Mouse (Mus musculus) embryonic facial prominence, embryonic 11.5 days (tissue): ENCODE data around the gene Acadm. TPM values are rescaled to one million over a fixed set of nuclear protein-coding genes. Genes with fewer than 3 reads are reported as not detected.

Experiments
- ATAC-seq: fragments of 200-750 bp; cut with Nextera tagmentation; replicated peaks from 2 replicates; pipeline ENCODE4 v1.8.0; 2017; ENCODE audit warnings: low read depth; ENCODE audit not compliant: insufficient number of reproducible peaks, low FRiP score, low TSS enrichment
- DNase-seq: peaks from one replicate; pipeline ENCODE4 v3.0.0-alpha.2; 2015; ENCODE audit warnings: low spot score
- H3K27ac ChIP-seq: fragments of 300-500 bp; sonication (generic); replicated peaks from 2 replicates; pipeline ENCODE4 v1.5.1; 2014; ENCODE audit warnings: mild to moderate bottlenecking, low read depth, low read length, control low read depth
- H3K27me3 ChIP-seq: fragments of 300-500 bp; sonication (generic); 2 replicates; pipeline ENCODE4 v1.6.1; 2014; ENCODE audit warnings: mild to moderate bottlenecking, low read length, moderate library complexity, mixed read lengths; ENCODE audit not compliant: control insufficient read depth, insufficient read depth
- H3K36me3 ChIP-seq: fragments of 300-500 bp; sonication (generic); replicated peaks from 2 replicates; pipeline ENCODE4 v1.6.1; 2014; ENCODE audit warnings: low read depth, mild to moderate bottlenecking, low read length, moderate library complexity, mixed read lengths; ENCODE audit not compliant: control insufficient read depth, insufficient read depth
- H3K4me1 ChIP-seq: fragments of 300-500 bp; sonication (generic); 2 replicates; pipeline ENCODE4 v1.6.1; 2014; ENCODE audit warnings: low read length, mixed read lengths; ENCODE audit not compliant: control insufficient read depth, insufficient read depth
- H3K4me2 ChIP-seq: fragments of 300-500 bp; sonication (generic); 2 replicates; pipeline ENCODE4 v1.6.1; 2014; ENCODE audit warnings: low read depth, mild to moderate bottlenecking, control low read depth, low read length, moderate library complexity
- H3K4me3 ChIP-seq: fragments of 300-500 bp; sonication (generic); 2 replicates; pipeline ENCODE4 v1.5.1; 2014; ENCODE audit warnings: low read depth, low read length, control low read depth
- H3K9ac ChIP-seq: fragments of 300-500 bp; sonication (generic); replicated peaks from 2 replicates; pipeline ENCODE4 v1.6.1; 2014; ENCODE audit warnings: mild to moderate bottlenecking, control low read depth, low read length
- H3K9me3 ChIP-seq: fragments of 300-500 bp; sonication (generic); replicated peaks from 2 replicates; pipeline ENCODE4 v1.6.1; 2016; ENCODE audit warnings: mild to moderate bottlenecking, low read length, inconsistent platforms, mixed read lengths; ENCODE audit not compliant: control insufficient read depth
- WGBS: fragments of 180-500 bp; shearing (Covaris S2); extraction: QIAGEN DNeasy Blood & Tissue Kit; methylation state at CpG from one replicate; pipeline ENCODE4 v1.1.7; 2014; 5-methylcytosine and 5-hydroxymethylcytosine counted together
- polyA plus RNA-seq: library from polyadenylated mRNA; unstranded; fragments of >200 nt; fragmentation: Nextera tagmentation; extraction: Ambion mirVana; gene quantifications from 2 replicates; pipeline ENCODE4 v1.2.1, GENCODE M21; 2014

The Acadm gene
- polyA plus RNA-seq, 1 experiment from 2014 or later, result 55.3 TPM

DNA sequence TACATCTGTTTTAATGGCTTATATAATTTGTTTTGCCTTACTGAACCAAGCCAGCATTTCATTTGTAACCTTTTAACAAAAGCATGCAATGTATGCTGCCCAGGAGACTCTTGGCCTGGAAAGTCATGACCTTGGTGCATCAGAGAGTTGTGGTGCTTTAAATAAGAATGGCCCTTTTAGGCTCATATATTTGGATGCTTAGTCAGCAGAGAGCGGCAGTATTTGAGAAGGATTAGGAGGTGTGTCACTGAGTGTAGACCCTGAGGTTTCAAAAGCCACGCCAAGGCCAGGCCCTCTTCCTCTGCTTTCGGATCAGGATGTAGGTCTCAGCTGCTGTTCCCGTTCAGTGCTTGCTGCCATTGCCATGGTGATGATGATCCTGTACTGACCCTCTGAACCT is 25.0 kb upstream of the Acadm start:
- Histone ChIP-seq H3K9ac (no peak overlapping the region), H3K36me3 (no peaks in the 10 kb centered on the region), H3K27ac (no peak overlapping the region), H3K4me3 (no peak overlapping the region), H3K4me1 (no peaks in the 10 kb centered on the region), H3K9me3 (no peaks in the 10 kb centered on the region), H3K4me2 (no peak overlapping the region), H3K27me3 (peaks cover 12% of the 10 kb centered on the region)
- DNase-seq (no peak), ATAC-seq (no peak)
- 88% methylated on average over 4 of the region's 4 CpGs for WGBS

DNA sequence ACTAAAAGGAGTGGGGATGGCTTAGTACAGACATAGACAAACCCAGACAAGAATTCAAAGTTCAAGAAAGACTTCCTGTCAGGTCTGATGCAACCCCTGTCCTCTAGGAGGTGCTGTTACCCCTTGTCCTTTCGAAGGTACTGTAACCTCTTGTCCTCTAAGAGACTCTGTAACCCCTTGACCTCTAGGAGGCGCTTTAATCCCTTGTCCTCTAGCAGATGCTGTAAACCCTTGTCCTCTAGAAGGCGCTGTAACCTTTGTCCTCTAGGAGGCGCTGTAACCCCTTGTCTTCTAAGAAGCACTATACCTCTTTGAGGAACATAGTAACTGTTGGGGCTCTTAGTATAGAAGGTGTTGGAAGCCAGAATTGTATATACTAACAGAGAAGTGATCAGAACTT is 24.1 kb upstream of the Acadm start:
- Histone ChIP-seq H3K9ac (no peak overlapping the region), H3K9me3 (no peaks in the 10 kb centered on the region), H3K27ac (no peak overlapping the region), H3K4me3 (no peak overlapping the region), H3K4me1 (no peaks in the 10 kb centered on the region), H3K27me3 (peaks cover 9% of the 10 kb centered on the region), H3K36me3 (no peaks in the 10 kb centered on the region), H3K4me2 (no peak overlapping the region)
- peak; percentile 75 for DNase-seq
- 40% methylated on average over 4 of the region's 4 CpGs for WGBS
- ATAC-seq, result no peak

DNA sequence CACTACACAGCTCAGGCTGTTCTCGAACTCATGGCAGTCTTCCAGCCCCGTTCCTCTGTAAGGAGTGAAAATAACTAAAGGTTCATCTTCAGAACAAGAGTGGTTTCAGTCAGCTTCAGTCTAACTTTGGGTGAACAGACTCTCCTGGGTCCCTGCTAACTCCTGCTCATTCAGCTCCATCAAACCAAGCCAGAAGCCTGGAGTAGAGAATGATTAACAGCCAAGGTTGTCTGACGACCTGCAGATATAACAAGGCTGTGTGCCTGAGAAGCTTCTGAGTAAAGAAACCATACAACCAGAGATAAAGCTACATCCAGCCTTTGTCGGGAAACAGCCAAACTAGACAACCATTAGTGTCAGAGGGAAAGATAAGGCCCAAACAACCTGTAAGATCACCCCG is 23.0 kb upstream of the Acadm start:
- no peaks in the 10 kb centered on the region for H3K9me3 ChIP-seq
- 82% methylated on average over 5 of the region's 5 CpGs for WGBS
- no peak overlapping the region for H3K27ac ChIP-seq
- no peaks in the 10 kb centered on the region for H3K36me3 ChIP-seq
- ATAC-seq, result no peak
- H3K9ac ChIP-seq, result no peak overlapping the region
- 0 out of 2 replicates have a peak, but pooled peaks cover under 1% of the 10 kb centered on the region for H3K27me3 ChIP-seq
- no peak overlapping the region for H3K4me3 ChIP-seq
- H3K4me1 ChIP-seq, result no peaks in the 10 kb centered on the region
- no peak for DNase-seq
- H3K4me2 ChIP-seq, result no peak overlapping the region

DNA sequence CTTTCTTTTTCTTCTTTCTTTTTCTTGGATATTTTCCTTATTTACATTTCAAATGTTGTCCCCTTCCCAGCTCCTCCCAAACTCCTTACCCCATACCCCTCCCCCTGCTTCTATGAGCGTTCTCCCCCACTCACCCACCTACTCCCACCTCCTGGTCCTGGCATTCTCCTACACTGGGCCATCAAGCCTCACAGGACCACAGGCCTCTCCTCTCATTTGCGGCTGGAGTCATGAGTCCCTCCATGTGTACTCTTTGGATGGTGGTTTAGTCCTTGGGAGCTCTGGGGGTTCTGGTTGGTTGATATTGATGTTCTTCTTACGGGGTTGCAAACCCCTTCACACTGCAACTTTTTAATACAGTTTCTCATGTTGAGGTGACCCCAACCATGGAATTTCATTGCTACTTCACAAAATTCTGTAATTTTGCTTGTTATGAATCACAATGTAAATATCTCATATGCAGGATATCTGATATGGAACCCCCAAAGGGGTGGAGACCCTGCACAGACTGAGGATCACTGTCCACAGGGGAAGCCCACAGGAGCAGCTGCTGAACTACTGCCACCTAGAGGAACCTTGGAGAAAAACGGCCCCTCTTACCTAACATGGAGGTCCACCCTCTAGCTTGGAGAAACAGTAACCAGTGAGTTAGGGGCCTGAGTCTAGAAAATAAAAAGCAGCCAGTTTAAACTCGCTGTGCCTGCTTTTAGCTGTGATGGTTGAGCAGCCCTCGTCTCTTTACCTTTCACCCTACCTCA is 17.4 kb upstream of the Acadm start:
- Histone ChIP-seq H3K4me2 (no peak overlapping the region), H3K4me1 (no peaks in the 10 kb centered on the region), H3K36me3 (no peaks in the 10 kb centered on the region), H3K9ac (no peak overlapping the region), H3K4me3 (no peak overlapping the region), H3K9me3 (no peaks in the 10 kb centered on the region), H3K27me3 (no peaks in the 10 kb centered on the region), H3K27ac (no peak overlapping the region)
- ATAC-seq, result no peak
- DNase-seq, result peak; percentile 64
- WGBS, result 71% methylated on average over 6 of the region's 6 CpGs

DNA sequence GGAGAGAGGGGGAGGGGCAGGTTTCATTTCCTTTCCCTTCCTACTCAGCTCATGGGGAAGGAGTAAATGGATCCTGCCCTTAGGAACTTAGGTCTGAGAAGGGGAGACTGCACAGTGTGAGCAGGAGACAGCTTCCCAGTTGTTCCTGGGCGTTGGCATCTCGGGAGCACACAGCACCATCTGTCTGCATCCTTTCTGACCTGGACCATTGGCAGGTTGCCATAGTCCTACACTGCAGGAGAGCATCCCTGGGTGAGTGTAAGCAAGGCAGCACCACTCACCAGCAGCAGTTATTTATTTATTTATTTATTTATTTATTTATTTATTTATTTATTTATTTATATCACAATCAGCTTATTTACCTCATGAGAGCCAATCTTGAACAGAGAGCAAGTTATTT is 16.5 kb upstream of the Acadm start:
- ATAC-seq, result 0 out of 2 replicates have a peak, but pooled peaks have one; percentile 37
- 77% methylated on average over 2 of the region's 2 CpGs for WGBS
- no peaks in the 10 kb centered on the region for H3K9me3 ChIP-seq
- H3K4me2 ChIP-seq, result no peak overlapping the region
- DNase-seq, result no peak
- H3K27me3 ChIP-seq, result no peaks in the 10 kb centered on the region
- no peaks in the 10 kb centered on the region for H3K36me3 ChIP-seq
- H3K4me3 ChIP-seq, result no peak overlapping the region
- H3K27ac ChIP-seq, result no peak overlapping the region
- H3K9ac ChIP-seq, result no peak overlapping the region
- no peaks in the 10 kb centered on the region for H3K4me1 ChIP-seq

DNA sequence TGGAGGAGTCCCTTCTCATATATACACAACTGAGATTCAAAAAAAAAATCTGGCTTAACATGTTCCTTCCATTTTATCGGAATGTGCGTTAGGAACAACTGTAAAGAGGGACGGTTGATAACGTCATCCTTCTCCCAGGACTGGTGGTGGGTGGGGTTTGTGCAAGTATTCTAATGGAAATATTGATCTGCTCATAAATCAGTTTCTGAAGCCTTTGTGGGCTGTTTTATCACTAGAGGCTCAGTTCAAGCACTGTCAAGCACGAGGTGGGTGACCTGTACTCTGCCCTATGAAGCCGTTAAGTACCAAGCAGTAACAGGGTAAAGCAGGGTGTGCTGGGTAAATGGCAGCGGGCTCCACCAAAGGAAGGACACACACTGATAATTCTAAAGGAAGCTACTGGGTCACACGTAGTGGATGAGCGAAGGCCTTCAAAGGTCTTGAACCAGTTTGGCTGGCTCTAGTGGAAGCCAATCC is 15.3 kb upstream of the Acadm start:
- Histone ChIP-seq H3K4me2 (no peak overlapping the region), H3K9me3 (no peaks in the 10 kb centered on the region), H3K36me3 (no peaks in the 10 kb centered on the region), H3K27me3 (no peaks in the 10 kb centered on the region), H3K4me3 (no peak overlapping the region), H3K4me1 (no peaks in the 10 kb centered on the region), H3K9ac (no peak overlapping the region), H3K27ac (no peak overlapping the region)
- WGBS, result 89% methylated on average over 9 of the region's 9 CpGs
- DNase-seq (no peak), ATAC-seq (no peak)

DNA sequence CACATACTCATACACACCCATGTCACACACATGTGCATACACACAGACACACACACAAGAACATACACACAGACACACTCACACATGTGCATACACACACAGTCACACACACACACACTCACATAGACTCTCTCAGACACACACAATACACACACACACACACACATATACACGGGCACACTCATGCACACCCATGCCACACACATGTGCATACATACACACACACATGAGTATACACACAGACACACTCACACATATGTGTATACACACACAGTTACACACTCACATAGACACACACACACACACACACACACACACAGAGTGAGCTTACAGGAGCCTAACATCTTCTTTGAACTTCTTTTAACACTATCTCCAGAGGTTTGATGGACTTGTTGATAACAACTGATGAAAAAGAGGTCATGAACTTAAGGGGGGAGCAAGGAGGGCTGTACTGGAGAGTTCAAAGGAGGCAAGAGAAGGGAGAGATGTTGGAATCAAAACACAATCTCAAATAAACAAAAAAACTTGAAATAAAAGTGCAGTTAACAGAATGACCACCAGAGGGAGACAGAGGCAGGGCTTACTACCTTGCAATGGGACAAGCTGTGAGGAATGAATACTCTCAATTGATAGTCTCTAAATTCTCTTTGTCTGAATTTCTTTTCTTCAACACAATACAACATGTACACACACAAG is 14.8 kb upstream of the Acadm start:
- Histone ChIP-seq H3K27me3 (no peaks in the 10 kb centered on the region), H3K9ac (no peak overlapping the region), H3K9me3 (no peaks in the 10 kb centered on the region), H3K27ac (no peak overlapping the region), H3K4me2 (no peak overlapping the region), H3K4me3 (no peak overlapping the region), H3K36me3 (no peaks in the 10 kb centered on the region), H3K4me1 (no peaks in the 10 kb centered on the region)
- ATAC-seq (no peak), DNase-seq (peak; percentile 79)
- WGBS, result 86% methylated on average over 1 of the region's 1 CpGs

DNA sequence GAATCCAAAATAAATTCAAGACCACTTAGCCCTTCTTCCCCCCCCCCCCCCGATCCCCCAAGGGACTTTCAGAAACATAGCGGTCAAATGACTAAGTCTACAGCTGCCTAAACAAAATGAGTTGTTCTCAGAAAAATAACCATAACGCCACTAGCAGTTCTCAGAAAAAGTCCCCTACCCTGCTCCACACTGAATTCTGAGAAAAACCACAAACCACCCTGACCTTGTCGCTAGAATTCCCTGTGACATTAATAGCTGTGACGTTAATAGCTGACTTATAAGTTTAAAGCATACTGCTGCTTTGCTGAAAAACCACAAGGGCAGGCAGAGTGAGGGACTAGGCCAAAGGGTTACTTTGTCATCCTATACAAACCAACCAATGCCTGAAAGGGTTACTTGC is 13.5 kb upstream of the Acadm start:
- H3K36me3 ChIP-seq, result no peaks in the 10 kb centered on the region
- DNase-seq, result no peak
- WGBS, result 85% methylated on average over 5 of the region's 5 CpGs
- no peaks in the 10 kb centered on the region for H3K27me3 ChIP-seq
- H3K4me1 ChIP-seq, result no peaks in the 10 kb centered on the region
- ATAC-seq, result no peak
- H3K27ac ChIP-seq, result no peak overlapping the region
- no peak overlapping the region for H3K9ac ChIP-seq
- no peaks in the 10 kb centered on the region for H3K9me3 ChIP-seq
- no peak overlapping the region for H3K4me2 ChIP-seq
- no peak overlapping the region for H3K4me3 ChIP-seq
